Mouse (Mus musculus) left cerebral cortex, adult 8-10 months (tissue): Measurements from ENCODE around the gene Cacna2d4. TPM values are rescaled to one million over a fixed set of nuclear protein-coding genes. Genes with fewer than 3 reads are reported as not detected.

Source experiments
- DNase-seq, 2 experiments: peaks; one replicate each; pipeline ENCODE4 v3.0.0; 2022; ENCODE audit warnings: low spot score in 2 of 2
- total RNA-seq, 4 experiments: library from RNA; stranded (reverse); gene quantifications; 2 replicates each; pipeline ENCODE4 v1.2.4; 2022

The Cacna2d4 gene
- total RNA-seq, 4 experiments from 2014 or later = 1.5 to 4.6 (median 2.8) TPM

GRCm38 (mm10) chr6:119386821-119387220 is 150.5 kb downstream of the Cacna2d4 start:
- DNase-seq = no peak

GRCm38 (mm10) chr6:119387801-119388649 is 151.7 kb downstream of the Cacna2d4 start:
- DNase-seq = peak; percentile 12 to 35

GRCm38 (mm10) chr6:119388650-119389012 is 152.3 kb downstream of the Cacna2d4 start:
- peak; percentile 87 to 97 for DNase-seq

GRCm38 (mm10) chr6:119389089-119389488 is 152.8 kb downstream of the Cacna2d4 start:
- no peak for DNase-seq

GRCm38 (mm10) chr6:119390728-119391127 is 154.4 kb downstream of the Cacna2d4 start:
- no peak for DNase-seq

GRCm38 (mm10) chr6:119392836-119393235 is 156.5 kb downstream of the Cacna2d4 start:
- no peak for DNase-seq

GRCm38 (mm10) chr6:119395421-119396308 is 159.3 kb downstream of the Cacna2d4 start:
- no peak for DNase-seq

GRCm38 (mm10) chr6:119396309-119396634 is 159.9 kb downstream of the Cacna2d4 start:
- no peak for DNase-seq

- no peak for DNase-seq
These were observed 163.0 kb downstream of the Cacna2d4 start for GRCm38 (mm10) chr6:119399371-119399770.

- no peak for DNase-seq
These were observed 164.3 kb downstream of the Cacna2d4 start for GRCm38 (mm10) chr6:119400649-119401048.

- no peak for DNase-seq
These were observed 165.4 kb downstream of the Cacna2d4 start for GRCm38 (mm10) chr6:119401545-119402304.

Other genes starting within 250 kb of the Cacna2d4 start
- gene Dcp1b, start 61.3 kb upstream of the Cacna2d4 start, total RNA-seq = 10 to 100 TPM; 19.3 to 24.5 (median 20.7) TPM
- 10 to 100 TPM; 52.8 to 62.4 (median 55.1) TPM for gene Cacna1c, start 40.1 kb upstream of the Cacna2d4 start, total RNA-seq
- gene Lrtm2, start 94.2 kb downstream of the Cacna2d4 start, total RNA-seq = 10 to 100 TPM; 65.9 to 70.9 (median 70.2) TPM
- 10 to 100 TPM; 41.3 to 48.9 (median 44.7) TPM for gene Adipor2, start 181.2 kb downstream of the Cacna2d4 start, total RNA-seq
- gene Fbxl14, start 243.1 kb downstream of the Cacna2d4 start, total RNA-seq = 10 to 100 TPM; 31.1 to 35.0 (median 32.7) TPM